Mouse (Mus musculus) myocyte (in vitro differentiated cells): ENCODE measurements at regions not wholly inside any gene's neighbourhood (a gene's known extent, or its start where the extent isn't known, plus 50 kb on each side); places are given as distances from the start of the nearest gene placed in this dataset.

Experiments used
- MAX ChIP-seq: IDR thresholded peaks from one replicate; pipeline ENCODE4 v1.6.1; 2011; ENCODE audit warnings: low read depth, mild to moderate bottlenecking, control low read depth
- MYOD1 ChIP-seq, 3 experiments: IDR thresholded peaks; one replicate each; pipeline ENCODE4 v1.6.1; 2011; ENCODE audit warnings: control low read depth in 2 of 3, low read depth in 2 of 3, mild to moderate bottlenecking in 2 of 3, moderate library complexity in 1 of 3; ENCODE audit not compliant: insufficient read length in 2 of 3, control insufficient read depth in 1 of 3
- MYOG ChIP-seq, 3 experiments: IDR thresholded peaks; one replicate each; pipeline ENCODE4 v1.6.1; 2011; ENCODE audit warnings: control low read depth in 2 of 3, low read depth in 2 of 3, mild to moderate bottlenecking in 2 of 3; ENCODE audit not compliant: insufficient read length in 2 of 3, control insufficient read depth in 1 of 3, insufficient read depth in 1 of 3
- POLR2A ChIP-seq: IDR thresholded peaks from one replicate; pipeline ENCODE4 v1.6.1; 2011; ENCODE audit warnings: low read depth, mild to moderate bottlenecking, control low read depth, moderate library complexity; ENCODE audit not compliant: insufficient read length
- REST ChIP-seq: IDR thresholded peaks from one replicate; pipeline ENCODE4 v1.6.1; 2011; ENCODE audit warnings: mild to moderate bottlenecking, control low read depth, moderate library complexity; ENCODE audit not compliant: insufficient read depth, insufficient read length

DNA sequence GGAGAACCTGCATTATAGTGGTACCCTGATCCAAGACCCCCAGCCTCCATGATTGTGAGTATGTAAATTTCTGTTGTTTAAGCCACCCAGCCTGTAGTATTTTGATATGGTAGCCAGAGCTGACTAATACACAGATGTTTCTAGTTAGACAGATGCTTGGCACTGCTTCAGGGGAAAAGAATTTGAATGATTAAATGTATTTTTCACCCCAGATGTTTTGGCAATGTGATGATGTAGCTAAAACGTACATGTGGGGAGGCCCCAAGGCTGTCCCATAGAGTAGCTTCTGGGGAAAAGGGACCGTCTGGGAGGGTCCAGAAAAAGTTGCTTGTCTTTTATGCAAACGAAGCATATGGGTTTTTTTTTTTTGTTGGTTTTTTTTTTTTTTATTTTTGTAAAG lies 654.8 kb downstream of the Slc4a3 start:
- no peak for TF ChIP-seq MYOD1 (IDR thresholded peaks at IDR 0.05; ENCODE audit: control insufficient read depth in 1 of 3, insufficient read length in 2 of 3, low read depth in 2 of 3)
- no peak for TF ChIP-seq POLR2A
- TF ChIP-seq MAX, result no peak
- TF ChIP-seq MYOG (IDR thresholded peaks at IDR 0.05; ENCODE audit: control insufficient read depth in 1 of 3, insufficient read depth in 1 of 3, insufficient read length in 2 of 3, low read depth in 2 of 3), result no peak
- no peak for TF ChIP-seq REST
